Mouse (Mus musculus): Measurements from ENCODE around the gene Osbp2. TPM values are rescaled to one million over a fixed set of nuclear protein-coding genes. Genes with fewer than 3 reads are reported as not detected.
A peak's percentile ranks its signal among the peaks of the same experiment; 100 is the strongest.

Gene Osbp2
- polyA plus RNA-seq, 1 experiment from 2014 or later, result 1.8 TPM

DNA sequence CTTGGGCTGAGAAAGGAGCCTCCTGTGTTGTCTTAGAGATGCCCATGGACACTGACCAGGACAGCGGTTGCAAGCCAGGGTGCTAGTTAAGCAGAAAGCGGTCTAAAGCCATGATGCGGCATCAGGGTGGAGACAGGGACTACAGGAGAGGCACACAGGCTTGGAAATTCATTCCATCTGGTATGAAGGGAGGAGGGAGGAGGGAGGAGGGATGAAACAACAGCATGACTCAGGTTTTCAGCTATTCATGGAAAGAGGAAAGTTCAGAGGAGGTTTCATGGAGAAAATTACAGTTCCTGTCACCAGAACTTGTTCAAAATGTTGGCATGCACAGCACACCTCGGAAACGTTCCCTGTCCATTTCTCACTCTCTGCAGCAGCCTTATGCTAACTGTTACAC, 7.9 kb downstream of the Osbp2 start:
- Histone ChIP-seq H3K4me3 (ENCODE audit: low read depth, low read length) (no peak overlapping the region), H3K4me2 (replicated peaks; ENCODE audit: low read depth, low read length) (no peak overlapping the region), H3K4me1 (replicated peaks; ENCODE audit: control insufficient read depth, insufficient read depth, low read length) (no peaks in the 10 kb centered on the region), H3K36me3 (ENCODE audit: control insufficient read depth, insufficient read depth, low read length) (no peaks in the 10 kb centered on the region), H3K27ac (ENCODE audit: low read depth, low read length) (no peak overlapping the region), H3K27me3 (ENCODE audit: control insufficient read depth, insufficient read depth, low read length) (no peaks in the 10 kb centered on the region), H3K9me3 (ENCODE audit: control insufficient read depth, low read length) (no peaks in the 10 kb centered on the region), H3K9ac (ENCODE audit: low read depth, low read length) (no peak overlapping the region)
- ATAC-seq (ENCODE audit: low FRiP score), result no peak
- 87% methylated on average over 5 of the region's 5 CpGs for WGBS
- DNase-seq (ENCODE audit: low spot score), result no peak

DNA sequence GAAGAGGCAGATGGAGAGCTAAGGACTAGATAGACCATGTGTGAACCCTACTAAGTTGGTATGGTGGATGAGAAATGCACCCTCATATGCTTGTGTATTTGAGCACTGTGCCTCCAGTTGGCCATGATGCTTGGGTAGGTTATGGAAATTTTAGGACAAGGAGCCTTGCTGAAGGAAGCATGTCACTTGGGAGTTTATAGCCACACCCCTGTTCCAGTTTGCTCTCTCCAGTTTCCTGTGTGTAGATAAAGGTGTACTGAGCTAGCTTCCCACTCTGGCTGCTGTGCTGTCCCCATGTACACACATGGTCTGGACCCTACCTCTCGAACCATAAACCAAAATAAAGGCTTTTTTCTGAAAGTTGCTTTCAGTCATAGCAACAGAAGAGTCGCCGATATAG, 9.5 kb downstream of the Osbp2 start:
- H3K9ac ChIP-seq (ENCODE audit: low read depth, low read length), result no peak overlapping the region
- H3K4me3 ChIP-seq (ENCODE audit: low read depth, low read length), result no peak overlapping the region
- H3K27ac ChIP-seq (ENCODE audit: low read depth, low read length), result no peak overlapping the region
- no peak for ATAC-seq (ENCODE audit: low FRiP score)
- H3K36me3 ChIP-seq (ENCODE audit: control insufficient read depth, insufficient read depth, low read length), result no peaks in the 10 kb centered on the region
- WGBS, result 91% methylated on average over 3 of the region's 3 CpGs
- H3K9me3 ChIP-seq (ENCODE audit: control insufficient read depth, low read length), result no peaks in the 10 kb centered on the region
- H3K4me1 ChIP-seq (replicated peaks; ENCODE audit: control insufficient read depth, insufficient read depth, low read length), result no peaks in the 10 kb centered on the region
- no peak for DNase-seq (ENCODE audit: low spot score)
- H3K4me2 ChIP-seq (replicated peaks; ENCODE audit: low read depth, low read length), result no peak overlapping the region
- H3K27me3 ChIP-seq (ENCODE audit: control insufficient read depth, insufficient read depth, low read length), result no peaks in the 10 kb centered on the region

DNA sequence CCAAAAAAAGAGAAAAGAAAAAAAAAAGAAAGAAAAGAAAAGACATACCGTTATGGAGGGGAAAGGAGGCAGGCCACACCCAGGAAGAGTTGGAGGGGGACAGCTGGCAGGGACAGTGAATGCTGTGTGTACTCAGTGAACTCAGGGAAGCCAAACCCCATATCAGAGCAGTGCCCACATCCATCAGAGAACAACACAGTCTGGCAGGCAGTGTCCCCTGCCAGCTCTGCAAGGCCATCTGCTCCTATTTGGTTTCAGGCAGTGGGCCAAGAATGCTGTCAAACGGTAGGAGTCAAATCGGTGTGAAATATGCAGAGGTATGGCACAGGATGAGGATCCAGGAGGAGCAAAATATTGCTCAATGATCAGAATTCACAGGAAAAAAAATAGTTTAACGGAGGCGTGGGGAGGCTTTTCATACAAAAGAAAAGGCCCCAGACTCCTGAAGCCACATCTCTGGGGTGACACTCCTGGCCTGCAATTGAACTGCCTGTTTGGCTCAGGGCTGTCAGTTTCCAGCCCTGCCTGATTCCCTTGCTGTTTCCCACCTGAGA, 10.1 kb downstream of the Osbp2 start:
- H3K27me3 ChIP-seq (ENCODE audit: control insufficient read depth, insufficient read depth, low read length), result no peaks in the 10 kb centered on the region
- H3K4me1 ChIP-seq (replicated peaks; ENCODE audit: control insufficient read depth, insufficient read depth, low read length), result no peaks in the 10 kb centered on the region
- WGBS, result 79% methylated on average over 5 of the region's 5 CpGs
- DNase-seq (ENCODE audit: low spot score) (no peak), ATAC-seq (ENCODE audit: low FRiP score) (no peak)
- H3K9me3 ChIP-seq (ENCODE audit: control insufficient read depth, low read length), result no peaks in the 10 kb centered on the region
- H3K4me3 ChIP-seq (ENCODE audit: low read depth, low read length), result no peak overlapping the region
- H3K9ac ChIP-seq (ENCODE audit: low read depth, low read length), result no peak overlapping the region
- no peaks in the 10 kb centered on the region for H3K36me3 ChIP-seq (ENCODE audit: control insufficient read depth, insufficient read depth, low read length)
- no peak overlapping the region for H3K27ac ChIP-seq (ENCODE audit: low read depth, low read length)
- no peak overlapping the region for H3K4me2 ChIP-seq (replicated peaks; ENCODE audit: low read depth, low read length)

DNA sequence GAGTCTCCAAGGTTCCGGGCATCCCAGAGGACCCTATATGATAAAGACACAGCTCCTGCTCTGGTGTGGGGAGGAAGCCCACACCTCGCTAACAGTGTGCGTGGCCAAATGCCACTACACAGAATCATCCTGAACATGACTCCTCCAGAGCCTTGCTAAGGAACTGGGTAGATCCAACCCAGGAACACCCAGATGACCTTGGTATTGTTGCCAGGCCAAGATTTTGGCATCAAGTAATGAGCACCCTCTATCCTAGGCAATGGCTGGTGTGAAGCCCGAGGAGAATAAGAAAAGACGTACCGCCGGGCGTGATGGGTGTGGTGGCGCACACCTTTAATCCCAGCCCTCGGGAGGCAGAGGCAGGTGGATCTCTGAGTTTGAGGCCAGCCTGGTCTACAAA, 10.7 kb downstream of the Osbp2 start:
- no peak for DNase-seq (ENCODE audit: low spot score)
- Histone ChIP-seq H3K9ac (ENCODE audit: low read depth, low read length) (no peak overlapping the region), H3K9me3 (ENCODE audit: control insufficient read depth, low read length) (no peaks in the 10 kb centered on the region), H3K4me3 (ENCODE audit: low read depth, low read length) (no peak overlapping the region), H3K36me3 (ENCODE audit: control insufficient read depth, insufficient read depth, low read length) (no peaks in the 10 kb centered on the region), H3K27ac (ENCODE audit: low read depth, low read length) (no peak overlapping the region), H3K4me2 (replicated peaks; ENCODE audit: low read depth, low read length) (no peak overlapping the region), H3K4me1 (replicated peaks; ENCODE audit: control insufficient read depth, insufficient read depth, low read length) (no peaks in the 10 kb centered on the region), H3K27me3 (ENCODE audit: control insufficient read depth, insufficient read depth, low read length) (no peaks in the 10 kb centered on the region)
- WGBS, result 92% methylated on average over 10 of the region's 10 CpGs
- no peak for ATAC-seq (ENCODE audit: low FRiP score)

DNA sequence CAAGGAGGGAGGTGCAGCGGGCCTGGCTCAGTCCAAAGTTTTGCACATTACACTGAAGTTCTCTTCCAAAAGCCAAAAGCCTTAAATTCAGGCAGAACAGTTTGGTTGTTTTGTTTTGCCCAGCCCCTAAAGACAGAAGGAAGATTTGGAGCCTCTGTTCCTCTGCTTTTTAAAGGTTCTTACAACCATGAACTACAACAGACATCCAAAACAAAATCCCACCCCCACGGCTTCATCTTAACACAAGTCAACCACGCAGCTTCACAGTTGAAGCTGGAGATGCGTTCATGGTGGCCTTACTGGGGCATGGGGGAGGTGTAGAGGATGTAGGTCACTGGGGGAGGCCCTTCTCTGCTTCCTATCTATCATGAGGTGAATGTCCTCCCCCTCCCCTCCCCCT, 11.8 kb downstream of the Osbp2 start:
- Histone ChIP-seq H3K27me3 (ENCODE audit: control insufficient read depth, insufficient read depth, low read length) (no peaks in the 10 kb centered on the region), H3K27ac (ENCODE audit: low read depth, low read length) (no peak overlapping the region), H3K36me3 (ENCODE audit: control insufficient read depth, insufficient read depth, low read length) (no peaks in the 10 kb centered on the region), H3K9ac (ENCODE audit: low read depth, low read length) (no peak overlapping the region), H3K4me1 (replicated peaks; ENCODE audit: control insufficient read depth, insufficient read depth, low read length) (no peaks in the 10 kb centered on the region), H3K9me3 (ENCODE audit: control insufficient read depth, low read length) (no peaks in the 10 kb centered on the region), H3K4me2 (replicated peaks; ENCODE audit: low read depth, low read length) (no peak overlapping the region), H3K4me3 (ENCODE audit: low read depth, low read length) (no peak overlapping the region)
- ATAC-seq (ENCODE audit: low FRiP score) (no peak), DNase-seq (ENCODE audit: low spot score) (no peak)
- 81% methylated on average over 4 of the region's 4 CpGs for WGBS

DNA sequence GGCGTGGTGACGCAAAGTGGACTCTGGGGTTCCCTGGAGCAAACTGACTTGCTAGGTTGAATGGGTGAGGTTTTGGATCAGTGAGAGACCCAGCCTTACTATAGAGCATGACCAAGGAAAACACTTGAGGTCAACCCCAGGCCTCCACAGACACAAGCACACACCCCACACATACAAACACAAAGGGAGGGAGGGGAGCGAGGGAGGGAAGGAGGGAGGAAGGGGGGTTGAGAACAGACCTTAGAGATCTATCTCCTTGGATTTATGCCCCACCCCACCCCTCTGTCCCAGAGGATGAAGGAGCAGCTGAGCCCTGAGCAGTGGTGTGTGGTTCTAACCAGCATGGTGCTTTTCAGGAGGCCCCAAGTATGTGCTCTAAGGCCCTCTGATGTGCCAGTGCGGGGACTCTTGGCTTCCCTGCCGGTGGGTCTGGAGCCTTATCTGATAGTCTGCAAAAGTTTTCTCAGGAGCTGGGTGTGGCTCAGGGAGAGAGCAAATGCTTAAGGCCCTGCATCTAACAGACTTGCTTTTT, 12.9 kb downstream of the Osbp2 start:
- Histone ChIP-seq H3K9ac (ENCODE audit: low read depth, low read length) (no peak overlapping the region), H3K27me3 (ENCODE audit: control insufficient read depth, insufficient read depth, low read length) (no peaks in the 10 kb centered on the region), H3K36me3 (ENCODE audit: control insufficient read depth, insufficient read depth, low read length) (no peaks in the 10 kb centered on the region), H3K27ac (ENCODE audit: low read depth, low read length) (no peak overlapping the region), H3K4me2 (replicated peaks; ENCODE audit: low read depth, low read length) (no peak overlapping the region), H3K4me1 (replicated peaks; ENCODE audit: control insufficient read depth, insufficient read depth, low read length) (no peaks in the 10 kb centered on the region), H3K9me3 (ENCODE audit: control insufficient read depth, low read length) (no peaks in the 10 kb centered on the region), H3K4me3 (ENCODE audit: low read depth, low read length) (no peak overlapping the region)
- WGBS, result 73% methylated on average over 5 of the region's 5 CpGs
- no peak for DNase-seq (ENCODE audit: low spot score)
- ATAC-seq (ENCODE audit: low FRiP score), result no peak

DNA sequence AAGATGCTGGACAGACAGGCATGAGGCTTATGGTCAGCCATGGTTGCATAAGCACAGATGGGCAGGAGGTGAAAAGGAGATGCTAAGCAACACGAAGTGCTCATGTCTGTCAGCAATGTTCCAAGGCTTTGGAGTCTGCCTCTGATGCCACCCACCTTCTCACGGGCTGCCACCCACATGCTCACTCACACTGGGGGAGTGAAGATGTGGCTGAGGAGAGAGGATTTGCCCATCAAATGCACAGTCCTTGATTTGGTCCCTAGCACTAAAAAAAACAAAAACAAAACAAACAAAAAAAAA, 13.4 kb downstream of the Osbp2 start:
- ATAC-seq (ENCODE audit: low FRiP score), result no peak
- 80% methylated on average over 2 of the region's 2 CpGs for WGBS
- no peaks in the 10 kb centered on the region for H3K36me3 ChIP-seq (ENCODE audit: control insufficient read depth, insufficient read depth, low read length)

DNA sequence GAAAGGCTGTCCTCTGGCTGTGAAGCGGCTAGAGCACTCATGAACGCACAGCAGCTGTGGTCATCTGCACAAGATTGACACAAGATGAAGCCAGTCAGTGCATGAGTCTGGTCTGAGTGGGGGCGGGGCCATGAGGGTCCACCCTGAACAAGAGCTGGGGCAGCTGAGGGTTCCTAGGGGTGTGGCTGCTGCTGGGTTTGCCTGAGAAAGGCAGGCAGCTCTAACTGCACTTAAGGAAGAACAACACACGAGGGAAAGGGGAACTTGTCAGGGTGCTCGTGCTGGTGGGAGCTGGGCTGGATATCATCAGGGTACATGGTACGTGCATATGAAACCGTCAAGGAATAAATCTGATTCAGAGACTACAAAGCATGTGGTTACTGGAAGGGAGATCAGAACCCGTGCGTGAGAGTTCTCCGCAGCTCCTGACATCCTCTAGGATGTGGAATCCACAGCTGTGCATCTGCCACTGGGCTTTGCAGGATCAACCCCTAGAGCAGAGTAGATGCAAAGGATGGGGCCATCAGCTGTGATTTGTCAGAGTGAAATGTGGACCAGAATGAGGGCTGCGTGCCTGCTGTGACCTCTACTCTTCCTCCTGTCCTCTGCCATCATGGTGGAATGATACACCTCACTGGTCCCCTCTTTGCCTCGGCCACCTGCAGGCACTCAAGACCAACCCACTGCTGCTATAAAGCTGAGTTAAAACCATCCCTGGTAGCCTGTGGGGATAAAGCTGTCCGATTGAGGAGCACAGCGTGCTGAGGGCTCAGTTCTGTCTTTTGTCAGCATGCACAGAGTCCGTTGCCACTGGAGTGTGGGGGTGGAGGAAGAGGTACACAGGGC, 14.0 kb downstream of the Osbp2 start:
- H3K9me3 ChIP-seq (ENCODE audit: control insufficient read depth, low read length), result no peaks in the 10 kb centered on the region
- H3K4me2 ChIP-seq (replicated peaks; ENCODE audit: low read depth, low read length), result no peak overlapping the region
- DNase-seq (ENCODE audit: low spot score), result peak; percentile 5
- no peaks in the 10 kb centered on the region for H3K4me1 ChIP-seq (replicated peaks; ENCODE audit: control insufficient read depth, insufficient read depth, low read length)
- no peaks in the 10 kb centered on the region for H3K36me3 ChIP-seq (ENCODE audit: control insufficient read depth, insufficient read depth, low read length)
- no peak overlapping the region for H3K4me3 ChIP-seq (ENCODE audit: low read depth, low read length)
- no peak overlapping the region for H3K27ac ChIP-seq (ENCODE audit: low read depth, low read length)
- WGBS, result 83% methylated on average over 15 of the region's 15 CpGs
- no peak overlapping the region for H3K9ac ChIP-seq (ENCODE audit: low read depth, low read length)
- no peak for ATAC-seq (ENCODE audit: low FRiP score)
- no peaks in the 10 kb centered on the region for H3K27me3 ChIP-seq (ENCODE audit: control insufficient read depth, insufficient read depth, low read length)

More for the DNA sequence above, 13.4 kb downstream of the Osbp2 start:
- no peaks in the 10 kb centered on the region for H3K4me1 ChIP-seq (replicated peaks; ENCODE audit: control insufficient read depth, insufficient read depth, low read length)
- no peak for DNase-seq (ENCODE audit: low spot score)
- no peak overlapping the region for H3K9ac ChIP-seq (ENCODE audit: low read depth, low read length)
- no peaks in the 10 kb centered on the region for H3K27me3 ChIP-seq (ENCODE audit: control insufficient read depth, insufficient read depth, low read length)
- no peak overlapping the region for H3K4me2 ChIP-seq (replicated peaks; ENCODE audit: low read depth, low read length)
- H3K9me3 ChIP-seq (ENCODE audit: control insufficient read depth, low read length), result no peaks in the 10 kb centered on the region
- H3K27ac ChIP-seq (ENCODE audit: low read depth, low read length), result no peak overlapping the region
- no peak overlapping the region for H3K4me3 ChIP-seq (ENCODE audit: low read depth, low read length)

DNA sequence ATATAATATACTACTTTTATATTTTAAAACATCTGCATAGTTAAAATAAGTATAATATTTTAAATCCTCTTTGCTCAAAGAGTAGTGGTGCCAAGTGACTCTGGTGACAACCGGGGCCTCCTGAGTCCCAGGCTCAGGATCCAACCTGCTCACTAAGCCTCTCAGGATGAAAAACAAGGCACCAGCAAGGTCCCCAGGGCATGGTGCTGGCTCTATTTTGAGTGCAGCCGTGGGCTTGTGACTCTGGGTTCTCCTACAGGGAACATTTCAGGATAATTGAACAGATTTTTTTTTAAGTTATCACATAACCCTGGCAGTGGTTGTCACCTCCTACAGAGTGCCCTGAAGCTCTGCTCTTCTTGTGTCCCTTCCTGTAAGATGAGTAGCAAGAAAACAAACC, 17.4 kb downstream of the Osbp2 start:
- H3K9me3 ChIP-seq (ENCODE audit: control insufficient read depth, low read length), result no peaks in the 10 kb centered on the region
- no peak overlapping the region for H3K27ac ChIP-seq (ENCODE audit: low read depth, low read length)
- no peak overlapping the region for H3K4me2 ChIP-seq (replicated peaks; ENCODE audit: low read depth, low read length)
- no peaks in the 10 kb centered on the region for H3K36me3 ChIP-seq (ENCODE audit: control insufficient read depth, insufficient read depth, low read length)
- no peaks in the 10 kb centered on the region for H3K4me1 ChIP-seq (replicated peaks; ENCODE audit: control insufficient read depth, insufficient read depth, low read length)
- 65% methylated on average over 2 of the region's 2 CpGs for WGBS
- no peak overlapping the region for H3K4me3 ChIP-seq (ENCODE audit: low read depth, low read length)
- no peak for ATAC-seq (ENCODE audit: low FRiP score)
- DNase-seq (ENCODE audit: low spot score), result no peak
- no peaks in the 10 kb centered on the region for H3K27me3 ChIP-seq (ENCODE audit: control insufficient read depth, insufficient read depth, low read length)
- no peak overlapping the region for H3K9ac ChIP-seq (ENCODE audit: low read depth, low read length)
